Mouse (Mus musculus): ENCODE results near the gene Cd200r4. TPM values are rescaled to one million over a fixed set of nuclear protein-coding genes. Genes with fewer than 3 reads are reported as not detected.
"Not testable (repeated sequence)": the region's sequence is repeated elsewhere in the genome, so short reads cannot be mapped to it uniquely, and the experiment has no call there.

Gene Cd200r4
- polyA plus RNA-seq, 1 experiment from 2014 or later = not detected

DNA sequence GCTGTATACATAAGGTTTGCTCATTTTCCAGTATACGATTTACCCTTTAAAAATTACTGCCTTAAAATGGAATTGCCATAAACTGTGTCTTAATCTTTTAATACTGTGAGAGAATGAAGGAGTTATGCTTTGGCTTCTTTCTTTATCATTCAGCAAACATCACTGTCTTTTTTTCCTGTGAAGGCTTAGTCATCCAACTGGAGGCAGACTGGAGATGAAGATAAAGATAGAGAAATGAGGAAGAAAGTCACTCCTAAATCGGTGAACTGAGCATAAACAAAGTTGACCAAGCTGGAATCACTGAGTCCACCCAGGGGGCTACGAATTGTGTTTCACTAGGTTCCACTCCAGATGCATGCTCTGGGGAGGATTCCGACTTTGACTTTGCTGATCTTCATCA lies 9.0 kb downstream of the Cd200r4 start:
- 86% methylated on average over 4 of the region's 4 CpGs for WGBS
- no peaks in the 10 kb centered on the region for H3K36me3 ChIP-seq (ENCODE audit: control insufficient read depth, insufficient read depth, low read length)
- H3K4me2 ChIP-seq (ENCODE audit: low read length) = no peak overlapping the region
- no peak overlapping the region for H3K9ac ChIP-seq (ENCODE audit: low read depth, low read length)
- no peak for ATAC-seq
- H3K4me3 ChIP-seq (ENCODE audit: low read length) = no peak overlapping the region
- H3K4me1 ChIP-seq (ENCODE audit: control insufficient read depth, insufficient read depth, low read depth, low read length) = no peaks in the 10 kb centered on the region
- H3K27ac ChIP-seq (ENCODE audit: low read depth, low read length) = no peak overlapping the region
- H3K27me3 ChIP-seq (replicated peaks; ENCODE audit: control insufficient read depth, insufficient read depth, low read length) = no peaks in the 10 kb centered on the region
- no peaks in the 10 kb centered on the region for H3K9me3 ChIP-seq (ENCODE audit: control insufficient read depth, low read length)

GRCm38 (mm10) chr16:44832286-44832685 lies 20.8 kb downstream of the Cd200r4 start:
- no peak overlapping the region for H3K4me3 ChIP-seq (ENCODE audit: low read length)
- H3K27ac ChIP-seq (ENCODE audit: low read depth, low read length) = no peak overlapping the region
- no peaks in the 10 kb centered on the region for H3K9me3 ChIP-seq (ENCODE audit: control insufficient read depth, low read length)
- 79% methylated on average over 3 of the region's 3 CpGs for WGBS
- H3K36me3 ChIP-seq (ENCODE audit: control insufficient read depth, insufficient read depth, low read length) = no peaks in the 10 kb centered on the region
- no peak overlapping the region for H3K9ac ChIP-seq (ENCODE audit: low read depth, low read length)
- no peak for ATAC-seq
- no peaks in the 10 kb centered on the region for H3K27me3 ChIP-seq (replicated peaks; ENCODE audit: control insufficient read depth, insufficient read depth, low read length)
- no peaks in the 10 kb centered on the region for H3K4me1 ChIP-seq (ENCODE audit: control insufficient read depth, insufficient read depth, low read depth, low read length)
- no peak overlapping the region for H3K4me2 ChIP-seq (ENCODE audit: low read length)

DNA sequence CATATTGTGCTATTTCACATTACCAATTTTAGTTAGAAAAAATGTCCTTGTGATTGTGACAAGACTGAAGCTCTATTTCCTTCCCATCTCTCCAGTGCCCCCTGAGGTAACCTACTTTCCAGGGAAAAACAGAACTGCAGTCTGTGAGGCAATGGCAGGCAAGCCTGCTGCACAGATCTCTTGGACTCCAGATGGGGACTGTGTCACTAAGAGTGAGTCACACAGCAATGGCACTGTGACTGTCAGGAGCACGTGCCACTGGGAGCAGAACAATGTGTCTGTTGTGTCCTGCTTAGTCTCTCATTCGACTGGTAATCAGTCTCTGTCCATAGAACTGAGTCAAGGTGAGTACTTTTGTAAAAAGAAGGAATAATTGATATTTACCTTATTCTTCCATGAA lies 21.7 kb downstream of the Cd200r4 start:
- H3K36me3 ChIP-seq (ENCODE audit: control insufficient read depth, insufficient read depth, low read length); H3K27me3 ChIP-seq (replicated peaks; ENCODE audit: control insufficient read depth, insufficient read depth, low read length); H3K9me3 ChIP-seq (ENCODE audit: control insufficient read depth, low read length); H3K4me1 ChIP-seq (ENCODE audit: control insufficient read depth, insufficient read depth, low read depth, low read length); H3K27ac ChIP-seq (ENCODE audit: low read depth, low read length); H3K4me3 ChIP-seq (ENCODE audit: low read length); H3K9ac ChIP-seq (ENCODE audit: low read depth, low read length); H3K4me2 ChIP-seq (ENCODE audit: low read length); ATAC-seq: not testable (repeated sequence)
- WGBS = 47% methylated on average over 2 of the region's 2 CpGs

DNA sequence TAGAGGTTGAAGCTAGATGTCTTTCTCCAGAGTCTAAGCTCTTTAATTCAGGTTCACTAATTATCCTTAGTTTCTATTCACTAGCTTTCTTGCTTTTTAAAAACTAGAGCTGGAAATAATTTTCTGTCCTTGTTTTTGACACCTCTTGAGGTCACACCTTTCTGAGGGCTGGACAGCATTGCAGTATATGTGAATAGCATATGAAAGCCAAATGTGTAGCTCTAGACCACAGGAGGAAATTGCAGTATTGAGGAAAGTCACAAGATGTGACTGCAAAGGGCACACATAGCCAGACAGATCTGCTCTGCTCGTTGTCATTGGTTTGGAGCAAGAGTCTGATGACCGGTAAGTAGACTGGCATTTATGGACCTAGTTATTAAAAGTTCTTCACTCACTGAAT lies 55.3 kb downstream of the Cd200r4 start, which contains the start of gene Cd200r2:
TSS of gene Cd200r2 (plus strand) at position 301 of the 400 bp plus-strand sequence.
- Histone ChIP-seq H3K36me3 (ENCODE audit: control insufficient read depth, insufficient read depth, low read length) (no peaks in the 10 kb centered on the region), H3K4me3 (ENCODE audit: low read length) (no peak within 1 kb of the TSS), H3K4me2 (ENCODE audit: low read length) (no peak within 1 kb of the TSS), H3K9ac (ENCODE audit: low read depth, low read length) (no peak within 1 kb of the TSS), H3K27me3 (replicated peaks; ENCODE audit: control insufficient read depth, insufficient read depth, low read length) (no peaks in the 10 kb centered on the region), H3K4me1 (ENCODE audit: control insufficient read depth, insufficient read depth, low read depth, low read length) (no peaks in the 10 kb centered on the region), H3K27ac (ENCODE audit: low read depth, low read length) (no peak within 1 kb of the TSS), H3K9me3 (ENCODE audit: control insufficient read depth, low read length) (no peaks in the 10 kb centered on the region)
- no peak for ATAC-seq
- WGBS = 79% methylated on average over 2 of the region's 2 CpGs

GRCm38 (mm10) chr16:44875178-44875577 lies 63.6 kb downstream of the Cd200r4 start:
- no peaks in the 10 kb centered on the region for H3K4me1 ChIP-seq (ENCODE audit: control insufficient read depth, insufficient read depth, low read depth, low read length)
- H3K36me3 ChIP-seq (ENCODE audit: control insufficient read depth, insufficient read depth, low read length) = no peaks in the 10 kb centered on the region
- ATAC-seq = no peak
- no peak overlapping the region for H3K4me2 ChIP-seq (ENCODE audit: low read length)
- no peak overlapping the region for H3K9ac ChIP-seq (ENCODE audit: low read depth, low read length)
- no peak overlapping the region for H3K4me3 ChIP-seq (ENCODE audit: low read length)
- no peak overlapping the region for H3K27ac ChIP-seq (ENCODE audit: low read depth, low read length)
- no peaks in the 10 kb centered on the region for H3K27me3 ChIP-seq (replicated peaks; ENCODE audit: control insufficient read depth, insufficient read depth, low read length)
- 68% methylated on average over 1 of the region's 1 CpGs for WGBS
- no peaks in the 10 kb centered on the region for H3K9me3 ChIP-seq (ENCODE audit: control insufficient read depth, low read length)

- Histone ChIP-seq H3K27ac (ENCODE audit: low read depth, low read length) (no peak overlapping the region), H3K9me3 (ENCODE audit: control insufficient read depth, low read length) (no peaks in the 10 kb centered on the region), H3K4me3 (ENCODE audit: low read length) (no peak overlapping the region), H3K4me1 (ENCODE audit: control insufficient read depth, insufficient read depth, low read depth, low read length) (no peaks in the 10 kb centered on the region), H3K27me3 (replicated peaks; ENCODE audit: control insufficient read depth, insufficient read depth, low read length) (no peaks in the 10 kb centered on the region), H3K36me3 (ENCODE audit: control insufficient read depth, insufficient read depth, low read length) (no peaks in the 10 kb centered on the region), H3K4me2 (ENCODE audit: low read length) (no peak overlapping the region), H3K9ac (ENCODE audit: low read depth, low read length) (no peak overlapping the region)
- WGBS = 73% methylated on average over 5 of the region's 5 CpGs
- ATAC-seq = no peak
Observed at GRCm38 (mm10) chr16:44876625-44877024, 65.1 kb downstream of the Cd200r4 start.

GRCm38 (mm10) chr16:44877595-44877994 lies 66.1 kb downstream of the Cd200r4 start:
- WGBS = 90% methylated on average over 6 of the region's 6 CpGs
- Histone ChIP-seq H3K27me3 (replicated peaks; ENCODE audit: control insufficient read depth, insufficient read depth, low read length) (no peaks in the 10 kb centered on the region), H3K4me1 (ENCODE audit: control insufficient read depth, insufficient read depth, low read depth, low read length) (no peaks in the 10 kb centered on the region), H3K9ac (ENCODE audit: low read depth, low read length) (no peak overlapping the region), H3K4me3 (ENCODE audit: low read length) (no peak overlapping the region), H3K9me3 (ENCODE audit: control insufficient read depth, low read length) (no peaks in the 10 kb centered on the region), H3K36me3 (ENCODE audit: control insufficient read depth, insufficient read depth, low read length) (no peaks in the 10 kb centered on the region), H3K4me2 (ENCODE audit: low read length) (no peak overlapping the region), H3K27ac (ENCODE audit: low read depth, low read length) (no peak overlapping the region)
- ATAC-seq = no peak

Other genes starting within 250 kb of the Cd200r4 start
- 3.2 and 4.7 TPM in 2 replicates for gene Nepro, start 87.4 kb upstream of the Cd200r4 start, polyA plus RNA-seq (2015; fragmentation: Nextera tagmentation; extraction: Ambion mirVana)
- 35.4 and 36.2 TPM in 2 replicates for gene Gtpbp8, start 65.4 kb upstream of the Cd200r4 start, polyA plus RNA-seq (2015; fragmentation: Nextera tagmentation; extraction: Ambion mirVana)
- gene Cd200r1, start 46.0 kb upstream of the Cd200r4 start, polyA plus RNA-seq (2015; fragmentation: Nextera tagmentation; extraction: Ambion mirVana) = 0.31 and 0.96 TPM in 2 replicates
- gene Cd200r2, start 55.4 kb downstream of the Cd200r4 start, polyA plus RNA-seq (2015; fragmentation: Nextera tagmentation; extraction: Ambion mirVana) = 0.09 TPM in 1 of 2 replicates, not detected in the other
- gene Cd200r3, start 131.9 kb downstream of the Cd200r4 start, polyA plus RNA-seq (2015; fragmentation: Nextera tagmentation; extraction: Ambion mirVana) = 0.10 TPM in 1 of 2 replicates, not detected in the other

Data from hindbrain, embryonic 16.5 days (tissue).